Mouse (Mus musculus): ENCODE results near the gene Gm20388.

- TF ChIP-seq POLR2A (IDR thresholded peaks at IDR 0.05; ENCODE audit: borderline replicate concordance, control insufficient read depth, low read depth, low read length) = no peak
- TF ChIP-seq CTCF (IDR thresholded peaks at IDR 0.05; ENCODE audit: control insufficient read depth, insufficient read depth, low read length) = no peak
Observed at GRCm38 (mm10) chr8:124075977-124076376, 4165.3 kb downstream of the Gm20388 start.

All from bone marrow, adult 2 months (tissue).